Mouse (Mus musculus) gastrocnemius, postnatal 4 days (tissue): ENCODE results near the gene Fads6. TPM values are rescaled to one million over a fixed set of nuclear protein-coding genes. Genes with fewer than 3 reads are reported as not detected.

Source experiments
- microRNA-seq: library from miRNA; unstranded; fragments of <30 nt; microRNA quantifications from one replicate; pipeline ENCODE4 v1.2.0, GENCODE M21; 2021
- total RNA-seq, 2 experiments: library from RNA; stranded (reverse); gene quantifications; 2 replicates each; pipeline ENCODE4 v1.2.3; 2021

Fads6 gene
- total RNA-seq, 2 experiments from 2014 or later = 0.34 to 0.37 TPM

Small RNAs within 50 kb of the gene (microRNA-seq; reads per million reads assigned to microRNA genes)
- not detected for gene Gm25837

Other genes with a start within 250 kb of the Fads6 start
- 1 to 10 TPM; 3.9 to 4.7 TPM for gene Cd300ld3, start 249.3 kb downstream of the Fads6 start, total RNA-seq
- under 1 TPM in 1 of 2 experiments, not detected in 1; 0.29 TPM for gene Cd300e, start 235.5 kb downstream of the Fads6 start, total RNA-seq
- 1 to 10 TPM; 1.0 to 1.3 TPM for gene Rab37, start 206.2 kb downstream of the Fads6 start, total RNA-seq
- gene Cd300lf, start 163.7 kb downstream of the Fads6 start, total RNA-seq = under 1 TPM; 0.49 TPM
- 10 to 100 TPM; 10.9 to 12.4 TPM for gene Slc9a3r1, start 134.3 kb downstream of the Fads6 start, total RNA-seq
- 1 to 10 TPM; 8.5 to 9.8 TPM for gene Tmem104, start 110.2 kb downstream of the Fads6 start, total RNA-seq
- 10 to 100 TPM; 16.4 to 17.9 TPM for gene Nat9, start 109.8 kb downstream of the Fads6 start, total RNA-seq
- not detected for gene Grin2c, start 30.4 kb downstream of the Fads6 start, total RNA-seq
- 1 to 10 TPM; 6.7 to 7.7 TPM for gene Fdxr, start 20.6 kb downstream of the Fads6 start, total RNA-seq
- not detected for gene Otop2, start 9.5 kb upstream of the Fads6 start, total RNA-seq
- gene Ush1g, start 24.4 kb upstream of the Fads6 start, total RNA-seq = not detected
- not detected for gene Otop3, start 37.1 kb upstream of the Fads6 start, total RNA-seq
- gene Hid1, start 70.1 kb upstream of the Fads6 start, total RNA-seq = 1 to 10 TPM; 7.2 to 9.0 TPM
- gene Cdr2l, start 84.3 kb upstream of the Fads6 start, total RNA-seq = 10 to 100 TPM; 19.4 to 22.2 TPM
- gene Mrpl58, start 106.1 kb upstream of the Fads6 start, total RNA-seq = 10 to 100 TPM; 89.6 to 94.0 TPM
- gene Atp5h, start 122.3 kb upstream of the Fads6 start, total RNA-seq = 100 to 1,000 TPM; 763 to 790 TPM
- 10 to 100 TPM; 21.4 to 21.6 TPM for gene Kctd2, start 122.5 kb upstream of the Fads6 start, total RNA-seq
- not detected for gene Trim80, start 142.9 kb upstream of the Fads6 start, total RNA-seq
- gene Slc16a5, start 164.8 kb upstream of the Fads6 start, total RNA-seq = not detected
- 1 to 10 TPM; 2.1 to 3.4 TPM for gene Armc7, start 178.0 kb upstream of the Fads6 start, total RNA-seq
- gene Nt5c, start 194.2 kb upstream of the Fads6 start, total RNA-seq = 10 to 100 TPM; 20.1 to 23.0 TPM
- 100 to 1,000 TPM; 251 to 285 TPM for gene Jpt1, start 216.7 kb upstream of the Fads6 start, total RNA-seq
- gene Sumo2, start 238.6 kb upstream of the Fads6 start, total RNA-seq = 100 to 1,000 TPM; 230 to 244 TPM